Mouse (Mus musculus) forebrain, embryonic 11.5 days (tissue): ENCODE measurements around the gene Ppp1r1c. TPM values are rescaled to one million over a fixed set of nuclear protein-coding genes. Genes with fewer than 3 reads are reported as not detected.
"Not testable (repeated sequence)": the region's sequence is repeated elsewhere in the genome, so short reads cannot be mapped to it uniquely, and the experiment has no call there.

Experiments used
- ATAC-seq: fragments of 200-750 bp; cut with Nextera tagmentation; replicated peaks from 2 replicates; pipeline ENCODE4 v1.8.0; 2017; ENCODE audit warnings: moderate TSS enrichment; ENCODE audit not compliant: low FRiP score
- DNase-seq: peaks from one replicate; pipeline ENCODE4 v3.0.0-alpha.2; 2017; ENCODE audit warnings: low spot score
- H3K27ac ChIP-seq: fragments of 300-500 bp; sonication (generic); 2 replicates; pipeline ENCODE4 v1.5.1; 2014; ENCODE audit warnings: low read depth, low read length
- H3K27me3 ChIP-seq: fragments of 300-500 bp; sonication (generic); 2 replicates; pipeline ENCODE4 v1.6.1; 2014; ENCODE audit warnings: mild to moderate bottlenecking, low read length, mixed read lengths; ENCODE audit not compliant: control insufficient read depth, insufficient read depth
- H3K36me3 ChIP-seq: fragments of 300-500 bp; sonication (generic); 2 replicates; pipeline ENCODE4 v1.6.1; 2014; ENCODE audit warnings: mild to moderate bottlenecking, low read length, moderate library complexity, mixed read lengths; ENCODE audit not compliant: control insufficient read depth, insufficient read depth
- H3K4me1 ChIP-seq: fragments of 300-500 bp; sonication (generic); replicated peaks from 2 replicates; pipeline ENCODE4 v1.6.1; 2014; ENCODE audit warnings: low read length, mixed read lengths; ENCODE audit not compliant: control insufficient read depth, insufficient read depth
- H3K4me2 ChIP-seq: fragments of 300-500 bp; sonication (generic); 2 replicates; pipeline ENCODE4 v1.6.1; 2014; ENCODE audit warnings: low read depth, mild to moderate bottlenecking, low read length, moderate library complexity, mixed read lengths; ENCODE audit not compliant: severe bottlenecking
- H3K4me3 ChIP-seq: fragments of 300-500 bp; sonication (generic); 2 replicates; pipeline ENCODE4 v1.5.1; 2014; ENCODE audit warnings: low read depth, low read length
- H3K9ac ChIP-seq: fragments of 300-500 bp; sonication (generic); 2 replicates; pipeline ENCODE4 v1.6.1; 2014; ENCODE audit warnings: low read length
- H3K9me3 ChIP-seq: fragments of 300-500 bp; sonication (generic); 2 replicates; pipeline ENCODE4 v1.6.1; 2016; ENCODE audit warnings: low read length, mixed read lengths; ENCODE audit not compliant: control insufficient read depth
- WGBS: fragments of 180-500 bp; shearing (Covaris S2); extraction: QIAGEN DNeasy Blood & Tissue Kit; methylation state at CpG from one replicate; pipeline ENCODE4 v1.1.7; 2014; 5-methylcytosine and 5-hydroxymethylcytosine counted together
- polyA plus RNA-seq: library from polyadenylated mRNA; unstranded; fragments of >200 nt; fragmentation: Nextera tagmentation; extraction: Ambion mirVana; gene quantifications from 2 replicates; pipeline ENCODE4 v1.2.1, GENCODE M21; 2014

The Ppp1r1c gene
- polyA plus RNA-seq, 1 experiment from 2014 or later: 0.09 TPM

DNA sequence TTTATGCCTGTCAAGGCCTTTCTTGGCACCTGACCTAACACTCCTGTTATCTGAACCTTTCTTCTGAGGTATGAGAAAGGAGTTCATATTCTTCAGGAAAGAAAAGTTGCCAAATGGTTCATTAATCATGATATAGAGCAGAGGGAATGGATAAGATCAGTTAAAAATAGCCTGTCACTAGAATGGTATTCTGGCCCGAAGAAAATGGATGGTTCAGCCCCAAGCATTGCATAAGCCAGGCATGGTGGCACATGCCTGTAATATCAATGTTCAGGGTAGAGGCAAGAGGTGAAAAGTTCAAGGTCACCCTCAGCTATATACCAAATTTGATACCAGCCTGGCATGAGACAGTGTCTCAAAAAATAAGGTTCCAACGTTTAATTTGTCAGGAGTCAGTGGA, 85.6 kb downstream of the Ppp1r1c start:
- ATAC-seq (no peak), DNase-seq (no peak)
- Histone ChIP-seq H3K9me3 (no peaks in the 10 kb centered on the region), H3K27me3 (no peaks in the 10 kb centered on the region), H3K27ac (no peak overlapping the region), H3K4me2 (no peak overlapping the region), H3K36me3 (no peaks in the 10 kb centered on the region), H3K9ac (no peak overlapping the region), H3K4me1 (no peaks in the 10 kb centered on the region), H3K4me3 (no peak overlapping the region)
- WGBS: 85% methylated on average over 2 of the region's 2 CpGs

GRCm38 (mm10) chr2:79797444-79797843, 89.9 kb downstream of the Ppp1r1c start:
- Histone ChIP-seq H3K4me1 (no peaks in the 10 kb centered on the region), H3K9me3 (no peaks in the 10 kb centered on the region), H3K9ac (no peak overlapping the region), H3K27me3 (no peaks in the 10 kb centered on the region), H3K4me3 (no peak overlapping the region), H3K27ac (no peak overlapping the region), H3K4me2 (no peak overlapping the region), H3K36me3 (no peaks in the 10 kb centered on the region)
- DNase-seq: no peak
- no peak for ATAC-seq
- WGBS: 63% methylated on average over 2 of the region's 2 CpGs

GRCm38 (mm10) chr2:79798627-79799026, 91.0 kb downstream of the Ppp1r1c start:
- no peak for DNase-seq
- no peaks in the 10 kb centered on the region for H3K27me3 ChIP-seq
- H3K4me2 ChIP-seq: no peak overlapping the region
- H3K4me1 ChIP-seq: no peaks in the 10 kb centered on the region
- 37% methylated on average over 7 of the region's 7 CpGs for WGBS
- no peak overlapping the region for H3K9ac ChIP-seq
- no peak overlapping the region for H3K27ac ChIP-seq
- no peak for ATAC-seq
- H3K36me3 ChIP-seq: no peaks in the 10 kb centered on the region
- H3K4me3 ChIP-seq: no peak overlapping the region
- no peaks in the 10 kb centered on the region for H3K9me3 ChIP-seq

- Histone ChIP-seq H3K9ac (no peak overlapping the region), H3K4me2 (no peak overlapping the region), H3K27ac (no peak overlapping the region), H3K4me1 (no peaks in the 10 kb centered on the region), H3K9me3 (no peaks in the 10 kb centered on the region), H3K4me3 (no peak overlapping the region), H3K27me3 (no peaks in the 10 kb centered on the region), H3K36me3 (no peaks in the 10 kb centered on the region)
- ATAC-seq (no peak), DNase-seq (no peak)
- 77% methylated on average over 3 of the region's 3 CpGs for WGBS
Observed at GRCm38 (mm10) chr2:79815708-79816484, 108.3 kb downstream of the Ppp1r1c start.

- no peaks in the 10 kb centered on the region for H3K4me1 ChIP-seq
- no peak overlapping the region for H3K27ac ChIP-seq
- WGBS: 66% methylated on average over 3 of the region's 3 CpGs
- DNase-seq (no peak), ATAC-seq (no peak)
- no peaks in the 10 kb centered on the region for H3K9me3 ChIP-seq
- no peaks in the 10 kb centered on the region for H3K27me3 ChIP-seq
- no peak overlapping the region for H3K9ac ChIP-seq
- H3K36me3 ChIP-seq: no peaks in the 10 kb centered on the region
- no peak overlapping the region for H3K4me3 ChIP-seq
- H3K4me2 ChIP-seq: no peak overlapping the region
Observed at GRCm38 (mm10) chr2:79819543-79819942, 112.0 kb downstream of the Ppp1r1c start.

GRCm38 (mm10) chr2:79825853-79826252, 118.3 kb downstream of the Ppp1r1c start:
- no peak overlapping the region for H3K27ac ChIP-seq
- no peaks in the 10 kb centered on the region for H3K9me3 ChIP-seq
- WGBS: 92% methylated on average over 4 of the region's 4 CpGs
- ATAC-seq: no peak
- no peaks in the 10 kb centered on the region for H3K36me3 ChIP-seq
- H3K4me2 ChIP-seq: no peak overlapping the region
- no peak overlapping the region for H3K4me3 ChIP-seq
- no peak for DNase-seq
- no peaks in the 10 kb centered on the region for H3K4me1 ChIP-seq
- no peaks in the 10 kb centered on the region for H3K27me3 ChIP-seq
- H3K9ac ChIP-seq: no peak overlapping the region

- H3K9ac ChIP-seq: no peak overlapping the region
- no peak overlapping the region for H3K4me2 ChIP-seq
- ATAC-seq (no peak), DNase-seq (no peak)
- no peak overlapping the region for H3K4me3 ChIP-seq
- no peaks in the 10 kb centered on the region for H3K27me3 ChIP-seq
- no peak overlapping the region for H3K27ac ChIP-seq
- no peaks in the 10 kb centered on the region for H3K4me1 ChIP-seq
- H3K36me3 ChIP-seq: no peaks in the 10 kb centered on the region
- WGBS: 89% methylated on average over 6 of the region's 6 CpGs
- no peaks in the 10 kb centered on the region for H3K9me3 ChIP-seq
Observed at GRCm38 (mm10) chr2:79839090-79839489, 131.5 kb downstream of the Ppp1r1c start.

GRCm38 (mm10) chr2:79839513-79839912, 131.9 kb downstream of the Ppp1r1c start:
- Histone ChIP-seq H3K27ac (no peak overlapping the region), H3K4me3 (no peak overlapping the region), H3K9ac (no peak overlapping the region), H3K36me3 (no peaks in the 10 kb centered on the region), H3K27me3 (no peaks in the 10 kb centered on the region), H3K4me1 (no peaks in the 10 kb centered on the region), H3K9me3 (no peaks in the 10 kb centered on the region), H3K4me2 (no peak overlapping the region)
- WGBS: 79% methylated on average over 5 of the region's 5 CpGs
- DNase-seq (no peak), ATAC-seq (no peak)

DNA sequence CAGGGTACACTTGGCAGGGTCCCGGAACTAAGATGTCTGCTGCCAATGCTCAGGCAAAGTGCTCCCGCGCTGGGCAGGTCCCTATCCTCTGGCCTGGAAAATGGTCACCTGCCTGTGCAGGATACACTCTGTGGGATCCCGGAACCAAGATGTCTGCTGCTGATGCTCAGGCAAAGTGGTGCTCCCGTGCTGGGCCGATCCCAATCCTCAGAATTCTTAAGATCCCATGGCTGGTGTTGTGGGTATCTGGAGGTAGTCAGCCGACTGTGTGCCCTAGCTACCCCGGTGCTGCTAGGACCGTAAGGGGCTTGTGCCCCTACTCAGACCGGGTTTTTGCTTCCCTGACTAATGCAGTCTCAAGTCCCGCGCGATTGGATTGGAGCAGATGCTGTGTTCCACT, 139.8 kb downstream of the Ppp1r1c start:
- H3K4me1 ChIP-seq, ATAC-seq, H3K9me3 ChIP-seq, H3K27me3 ChIP-seq, H3K27ac ChIP-seq, DNase-seq, H3K4me3 ChIP-seq, H3K36me3 ChIP-seq, H3K9ac ChIP-seq, H3K4me2 ChIP-seq: not testable (repeated sequence)
- WGBS: 84% methylated on average over 13 of the region's 13 CpGs
